Mouse (Mus musculus) hematopoietic multipotent progenitor cell, adult 10-12 weeks (in vitro differentiated cells): Measurements from ENCODE around the gene Upf2. TPM values are rescaled to one million over a fixed set of nuclear protein-coding genes. Genes with fewer than 3 reads are reported as not detected.

Experiments used
- polyA plus RNA-seq: library from polyadenylated mRNA; stranded (reverse); fragments of >175 nt; gene quantifications from 2 replicates; pipeline ENCODE4 v1.2.3, GENCODE M21; 2012; ENCODE audit warnings: low replicate concordance

The Upf2 gene
- polyA plus RNA-seq, result 2.3 and 8.4 TPM in 2 replicates

GRCm38 (mm10) chr2:5950766-5951595, at the start of gene Upf2:
Gene Upf2 (plus strand): TSS chr2:5951469.

GRCm38 (mm10) chr2:5942416-5943032, 8.7 kb upstream of the Upf2 start, which contains the start of gene Dhtkd1:
Gene Dhtkd1 (minus strand): TSS chr2:5942792.

Other genes with a start within 250 kb of the Upf2 start
- 17.7 and 108 TPM in 2 replicates for gene Camk1d, start 237.0 kb upstream of the Upf2 start, polyA plus RNA-seq
- gene Nudt5, start 106.5 kb upstream of the Upf2 start, polyA plus RNA-seq, result 1.6 and 8.1 TPM in 2 replicates
- gene Cdc123, start 106.3 kb upstream of the Upf2 start, polyA plus RNA-seq, result 12.3 and 64.7 TPM in 2 replicates
- 0.36 TPM in 1 of 2 replicates, not detected in the other for gene Gm13199, start 88.5 kb upstream of the Upf2 start, polyA plus RNA-seq
- 1.6 and 2.3 TPM in 2 replicates for gene Sec61a2, start 56.0 kb upstream of the Upf2 start, polyA plus RNA-seq
- gene Dhtkd1, start 8.7 kb upstream of the Upf2 start, polyA plus RNA-seq, result 0.17 TPM in 1 of 2 replicates, not detected in the other
- gene Proser2, start 178.7 kb downstream of the Upf2 start, polyA plus RNA-seq, result 2.0 and 2.8 TPM in 2 replicates